In the genomic region with DNA sequence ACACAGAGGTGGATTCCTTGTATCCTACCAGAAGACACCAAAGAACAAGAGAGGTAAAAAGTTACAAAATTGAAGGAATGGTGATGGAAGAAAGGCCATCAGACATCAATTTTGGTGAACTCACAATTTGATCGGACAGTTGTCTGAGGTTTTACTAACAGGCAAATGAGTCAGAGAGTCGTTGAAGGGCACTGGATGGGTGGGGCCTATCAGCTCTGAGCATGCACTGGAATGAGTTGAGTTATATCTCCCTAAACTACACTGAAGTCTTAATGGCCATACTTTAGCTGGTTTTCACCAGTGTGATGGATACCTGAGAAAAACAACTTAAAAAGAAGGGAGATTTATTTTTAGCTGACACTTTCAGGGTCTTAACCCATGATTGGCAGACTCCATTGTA, we compare ENCODE assay signal across 23 mouse cellular contexts.
DNase-seq lines count a peak whose midpoint lies in the region; ATAC-seq lines count a peak whose summit lies in the region.
"Had no signal": no experiment of that assay in that cellular context is flagged by ENCODE, and none has a peak within 500 bp of the region (broad histone marks: within the 10 kb centered on the region; RNA-seq: fewer than 3 reads in every experiment).

No protein-coding gene starts in this region.

- no peaks in the 10 kb centered on the region for H3K9me3 ChIP-seq in midbrain, embryonic 11.5 days (ENCODE audit: control insufficient read depth, low read length)
- no peaks in the 10 kb centered on the region for H3K9me3 ChIP-seq in midbrain, embryonic 16.5 days (replicated peaks; ENCODE audit: control insufficient read depth, low read length, poor library complexity, severe bottlenecking)
- no peaks in the 10 kb centered on the region for H3K9me3 ChIP-seq in liver, embryonic 15.5 days (replicated peaks)
- H3K9me3 ChIP-seq: embryonic facial prominence, embryonic 13.5 days; forebrain, embryonic 15.5 days; heart, embryonic 15.5 days; hindbrain, embryonic 15.5 days; intestine, embryonic 15.5 days; limb, embryonic 13.5 days; megakaryocyte, embryonic 14.5 days; midbrain, embryonic 15.5 days had no signal

- H3K9ac ChIP-seq in midbrain, embryonic 11.5 days (ENCODE audit: low read length), result no peak overlapping the region
- H3K9ac ChIP-seq in midbrain, embryonic 16.5 days (ENCODE audit: low read depth, low read length), result no peak overlapping the region
- H3K9ac ChIP-seq in liver, embryonic 15.5 days, result no peak overlapping the region
- H3K9ac ChIP-seq: embryonic facial prominence, embryonic 13.5 days; forebrain, embryonic 15.5 days; heart, embryonic 15.5 days; hindbrain, embryonic 15.5 days; intestine, embryonic 15.5 days; limb, embryonic 13.5 days; lung, embryonic 14.5 days; midbrain, embryonic 15.5 days had no signal

- no peaks in the 10 kb centered on the region for H3K36me3 ChIP-seq in midbrain, embryonic 11.5 days (ENCODE audit: control insufficient read depth, insufficient read depth, low read length)
- H3K36me3 ChIP-seq in midbrain, embryonic 16.5 days (ENCODE audit: control insufficient read depth, insufficient read depth, low read length), result no peaks in the 10 kb centered on the region
- H3K36me3 ChIP-seq in liver, embryonic 15.5 days (replicated peaks), result no peaks in the 10 kb centered on the region
- H3K36me3 ChIP-seq: embryonic facial prominence, embryonic 13.5 days; forebrain, embryonic 15.5 days; heart, embryonic 15.5 days; hindbrain, embryonic 15.5 days; intestine, embryonic 15.5 days; limb, embryonic 13.5 days; midbrain, embryonic 15.5 days had no signal

- no peak for ATAC-seq in midbrain, embryonic 11.5 days (ENCODE audit: low FRiP score)
- no peak for ATAC-seq in midbrain, embryonic 16.5 days
- ATAC-seq in liver, embryonic 15.5 days (ENCODE audit: insufficient read depth), result 0 out of 2 replicates have a peak, but pooled peaks have one; percentile 49
- ATAC-seq: intestine, embryonic 15.5 days; midbrain, embryonic 15.5 days had no signal

- H3K4me1 ChIP-seq in midbrain, embryonic 11.5 days (ENCODE audit: control insufficient read depth, insufficient read depth, low read length), result no peaks in the 10 kb centered on the region
- H3K4me1 ChIP-seq in midbrain, embryonic 16.5 days (ENCODE audit: control insufficient read depth, insufficient read depth, low read length), result no peaks in the 10 kb centered on the region
- H3K4me1 ChIP-seq in liver, embryonic 15.5 days (replicated peaks), result peaks cover 12% of the 10 kb centered on the region
- H3K4me1 ChIP-seq: embryonic facial prominence, embryonic 13.5 days; heart, embryonic 15.5 days; hindbrain, embryonic 15.5 days; intestine, embryonic 15.5 days; limb, embryonic 13.5 days; midbrain, embryonic 15.5 days had no signal

- no peak overlapping the region for H3K27ac ChIP-seq in midbrain, embryonic 11.5 days (ENCODE audit: low read depth, low read length)
- no peak overlapping the region for H3K27ac ChIP-seq in midbrain, embryonic 16.5 days (ENCODE audit: low read length)
- no peak overlapping the region for H3K27ac ChIP-seq in liver, embryonic 15.5 days (replicated peaks)
- H3K27ac ChIP-seq: embryonic facial prominence, embryonic 13.5 days; forebrain, embryonic 15.5 days; heart, embryonic 15.5 days; hindbrain, embryonic 15.5 days; intestine, embryonic 15.5 days; layer of hippocampus, adult 2 months; limb, embryonic 13.5 days; midbrain, embryonic 15.5 days had no signal

- no peak overlapping the region for H3K4me3 ChIP-seq in midbrain, embryonic 11.5 days (ENCODE audit: low read depth, low read length)
- H3K4me3 ChIP-seq in midbrain, embryonic 16.5 days (ENCODE audit: low read depth, low read length), result no peak overlapping the region
- no peak overlapping the region for H3K4me3 ChIP-seq in liver, embryonic 15.5 days (replicated peaks)
- H3K4me3 ChIP-seq: embryonic facial prominence, embryonic 13.5 days; forebrain, embryonic 15.5 days; heart, embryonic 15.5 days; hindbrain, embryonic 15.5 days; intestine, embryonic 15.5 days; layer of hippocampus, adult 2 months; limb, embryonic 13.5 days; midbrain, embryonic 15.5 days had no signal

- DNase-seq in midbrain, embryonic 11.5 days (ENCODE audit: low spot score, missing footprints), result peak; percentile 37
- DNase-seq in c-Kit-positive CD71-positive TER-119-positive erythroid progenitor cells, embryonic 14.5 days (ENCODE audit: low spot score), result peak; percentile 44
- DNase-seq in thymus, postnatal 10 days (ENCODE audit: low spot score in 2 of 2), result no peak
- DNase-seq in layer of hippocampus, postnatal 36 days, result no peak
- DNase-seq in embryo, embryonic 9.5 days (ENCODE audit: extremely low spot score), result no peak
- DNase-seq: cerebellum, adult 11 months; heart, postnatal 4 days; kidney, adult 9 months; kidney, postnatal 14 days; lung, embryonic 14.5 days; right cerebral cortex, postnatal 4 days; thymus, postnatal 4 days had no signal

- whole genome bisulfite sequencing in midbrain, embryonic 11.5 days, result 98% methylated on average over 2 of the region's 2 CpGs
- WGBS in midbrain, embryonic 16.5 days, result 91% methylated on average over 2 of the region's 2 CpGs
- WGBS in liver, embryonic 15.5 days (ENCODE audit: insufficient replicate concordance), result 16% methylated on average over 2 of the region's 2 CpGs

- H3K4me2 ChIP-seq in midbrain, embryonic 11.5 days, result no peak overlapping the region
- no peak overlapping the region for H3K4me2 ChIP-seq in midbrain, embryonic 16.5 days (ENCODE audit: low read length)
- no peak overlapping the region for H3K4me2 ChIP-seq in liver, embryonic 15.5 days
- H3K4me2 ChIP-seq: embryonic facial prominence, embryonic 13.5 days; forebrain, embryonic 15.5 days; heart, embryonic 15.5 days; hindbrain, embryonic 15.5 days; intestine, embryonic 15.5 days; limb, embryonic 13.5 days; lung, embryonic 14.5 days; midbrain, embryonic 15.5 days had no signal

- H3K27me3 ChIP-seq in midbrain, embryonic 11.5 days (ENCODE audit: control insufficient read depth, insufficient read depth, low read length), result no peaks in the 10 kb centered on the region
- H3K27me3 ChIP-seq in midbrain, embryonic 16.5 days (ENCODE audit: control insufficient read depth, insufficient read depth, low read depth, low read length), result no peaks in the 10 kb centered on the region
- H3K27me3 ChIP-seq in liver, embryonic 15.5 days, result no peaks in the 10 kb centered on the region
- H3K27me3 ChIP-seq: embryonic facial prominence, embryonic 13.5 days; forebrain, embryonic 15.5 days; heart, embryonic 15.5 days; hindbrain, embryonic 15.5 days; intestine, embryonic 15.5 days; megakaryocyte, embryonic 14.5 days; midbrain, embryonic 15.5 days had no signal

Comparison
In these comparisons a context has a peak if more than half of its experiments do, and no peak if none do; other contexts are left out.
1. DNase-seq: peak in midbrain, embryonic 11.5 days (single experiment) and c-Kit-positive CD71-positive TER-119-positive erythroid progenitor cells, embryonic 14.5 days (single experiment); none in thymus, postnatal 10 days (0 of 2), layer of hippocampus, postnatal 36 days (0 of 2) and embryo, embryonic 9.5 days (single experiment).